Mouse (Mus musculus) adrenal gland (tissue): ENCODE data around the gene Zfp131.

Experiments used
- intact Hi-C: fragments of 180-260 bp; cut with DNase I; formaldehyde crosslinking; loops from one replicate; pipeline ENCODE4 v1.15.1; 2025

Zfp131 gene

DNA sequence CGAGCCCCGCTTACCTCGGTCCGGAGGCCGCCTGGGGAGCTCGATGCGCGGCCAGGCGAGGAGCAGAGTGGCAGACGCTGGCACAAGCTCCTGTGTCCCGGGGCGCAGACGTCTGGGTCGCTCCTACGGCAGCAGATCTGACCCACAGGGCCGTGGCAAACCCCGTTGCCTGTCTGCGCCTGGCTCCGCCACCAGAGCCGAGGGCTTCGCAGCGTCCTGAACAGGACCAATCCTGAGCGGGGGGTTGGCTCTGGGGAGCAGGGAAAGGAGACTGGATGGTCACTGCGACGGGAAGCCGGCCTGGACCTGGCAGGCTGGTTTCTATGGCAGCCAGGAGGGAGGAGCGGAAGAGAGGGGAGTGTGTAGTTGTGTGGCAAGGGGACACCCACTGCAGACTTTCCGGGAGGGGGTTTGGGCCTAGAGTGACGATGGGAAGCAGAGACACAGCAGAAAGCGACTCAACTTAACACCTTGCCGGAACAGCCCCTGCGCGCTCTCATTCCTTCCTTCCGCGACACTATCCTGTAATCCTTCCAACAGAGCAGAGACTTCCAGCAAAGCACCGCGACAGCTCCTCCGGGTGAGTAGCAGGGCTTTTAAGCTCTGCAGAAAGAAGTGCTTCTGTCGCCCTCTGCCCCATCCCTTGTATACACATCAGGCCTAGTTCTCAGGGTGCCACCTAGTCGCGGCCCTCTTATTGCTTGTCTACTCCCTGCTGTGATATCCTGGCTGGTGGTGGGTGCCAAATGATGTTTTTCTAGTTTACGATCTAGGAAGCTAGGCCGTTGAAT, 34.8 kb downstream of the Zfp131 start, which contains the start of gene Nim1k:
TSS of gene Nim1k (minus strand) at position 202 of the 791 bp plus-strand sequence.
- intact Hi-C loops: no loop called here

DNA sequence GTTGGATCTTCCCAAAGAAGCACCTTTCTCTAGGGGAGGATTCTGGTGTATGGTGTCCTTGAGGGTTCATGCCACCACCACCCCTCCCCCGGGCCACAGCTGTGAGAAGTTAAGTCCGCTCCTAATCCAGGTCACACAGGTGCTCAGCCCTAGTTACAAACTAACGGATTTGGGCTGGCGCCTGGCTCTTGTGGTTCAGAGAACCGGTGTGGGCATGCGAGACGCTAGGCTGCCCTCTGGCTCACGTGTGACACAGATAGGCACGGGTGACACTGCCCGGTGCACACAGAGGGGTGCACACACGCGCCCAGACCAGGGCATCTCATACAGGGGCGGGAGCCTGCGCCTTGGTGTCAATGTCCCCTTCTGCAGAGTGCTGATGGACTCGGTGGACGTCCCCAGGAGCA, 35.5 kb downstream of the Zfp131 start:
- intact Hi-C loops: no loop called here

DNA sequence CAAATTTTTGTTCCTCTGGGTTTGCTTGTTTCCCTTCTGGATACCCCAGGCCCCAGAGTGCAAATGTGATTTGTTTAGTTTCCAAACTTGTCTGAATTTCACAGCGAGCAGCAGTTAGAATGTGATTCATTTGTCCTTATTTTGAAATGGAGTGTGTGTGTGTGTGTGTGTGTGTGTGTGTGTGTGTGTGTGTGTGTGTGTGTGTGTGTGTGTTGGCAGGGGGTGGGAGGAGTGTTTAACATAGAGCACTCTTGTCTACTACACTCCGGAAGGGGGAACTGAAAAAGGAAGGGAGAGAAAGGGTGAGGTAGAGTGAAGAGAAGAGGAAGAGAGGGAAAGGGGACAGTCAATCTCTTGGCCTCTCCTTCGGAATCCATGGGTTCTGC, 36.1 kb downstream of the Zfp131 start:
- intact Hi-C loops: no loop called here

DNA sequence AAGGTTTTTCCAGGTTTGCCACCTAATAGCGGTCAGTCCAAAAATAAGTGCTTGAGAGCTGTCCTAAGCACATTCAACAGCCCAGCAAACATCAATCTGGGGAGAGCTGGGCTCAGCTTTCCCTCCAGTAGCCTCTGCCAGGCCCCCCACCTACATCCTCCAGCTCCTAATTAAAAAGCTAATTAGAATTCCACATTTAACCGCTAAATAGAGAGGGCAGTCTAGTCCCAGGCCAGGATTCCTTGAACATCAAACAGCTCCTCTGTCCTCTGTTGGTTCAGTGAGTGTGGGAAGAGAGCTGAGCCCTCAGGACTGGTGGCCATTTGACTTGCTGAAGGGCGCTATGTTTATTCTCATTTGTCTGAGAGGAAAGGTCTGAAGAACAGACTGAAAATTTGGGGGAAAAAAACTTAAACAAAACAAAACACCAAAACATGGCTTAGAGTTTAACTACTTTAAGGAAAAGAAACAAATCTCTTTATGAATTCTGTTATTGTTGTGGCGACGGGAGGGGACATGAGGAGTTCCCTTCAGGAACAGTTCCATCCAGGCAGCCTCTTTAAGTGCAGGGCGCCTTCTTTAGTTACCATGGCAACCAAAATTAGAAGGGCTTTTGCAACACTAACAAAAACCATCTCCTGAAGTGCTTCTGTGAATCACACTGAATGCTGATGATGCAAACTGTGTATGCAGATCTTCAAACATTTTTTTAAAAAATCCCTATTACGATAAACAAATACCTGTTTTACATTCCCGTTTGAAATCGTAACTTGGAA, 36.6 kb downstream of the Zfp131 start:
- intact Hi-C loops: no loop called here

DNA sequence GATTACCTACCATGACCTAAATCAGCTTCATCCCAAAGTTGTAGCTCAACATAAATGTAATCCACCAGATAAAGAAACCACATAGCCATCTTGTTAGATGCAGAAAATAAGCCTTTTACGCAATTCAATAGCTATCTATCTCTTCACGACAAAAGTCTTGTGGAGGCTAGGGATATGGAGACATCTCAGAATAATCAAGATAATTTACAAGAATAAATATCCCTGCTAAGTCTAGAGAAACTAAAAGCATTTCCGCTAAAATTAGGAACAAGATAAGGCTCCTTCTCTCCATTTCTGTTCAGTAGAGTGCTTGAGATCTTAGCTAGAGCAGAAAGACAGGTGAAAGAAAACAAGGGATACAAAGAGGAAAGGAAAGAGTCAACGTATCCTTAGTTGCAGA, 43.8 kb downstream of the Zfp131 start:
- intact Hi-C loops: no loop called here

DNA sequence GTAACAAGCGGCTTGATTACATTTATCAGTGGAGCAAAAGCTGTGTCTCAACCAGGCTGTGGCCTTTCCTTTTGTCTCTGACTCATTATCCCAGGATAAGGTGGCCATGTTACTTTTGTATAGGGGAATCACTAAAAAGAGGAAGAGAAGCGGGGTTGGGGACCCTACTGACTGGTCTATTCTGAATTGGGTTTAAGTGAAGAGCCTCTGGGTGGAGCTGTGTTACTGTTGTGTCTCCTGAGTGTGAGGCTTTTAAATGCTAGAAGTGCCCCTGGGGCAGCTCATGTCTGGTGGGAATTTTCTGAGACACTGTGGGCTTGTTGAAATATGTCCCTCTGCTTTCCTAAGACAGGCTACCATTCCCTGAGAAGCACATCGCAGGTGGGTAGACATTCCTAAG, 47.2 kb downstream of the Zfp131 start:
- intact Hi-C loops: no loop called here

DNA sequence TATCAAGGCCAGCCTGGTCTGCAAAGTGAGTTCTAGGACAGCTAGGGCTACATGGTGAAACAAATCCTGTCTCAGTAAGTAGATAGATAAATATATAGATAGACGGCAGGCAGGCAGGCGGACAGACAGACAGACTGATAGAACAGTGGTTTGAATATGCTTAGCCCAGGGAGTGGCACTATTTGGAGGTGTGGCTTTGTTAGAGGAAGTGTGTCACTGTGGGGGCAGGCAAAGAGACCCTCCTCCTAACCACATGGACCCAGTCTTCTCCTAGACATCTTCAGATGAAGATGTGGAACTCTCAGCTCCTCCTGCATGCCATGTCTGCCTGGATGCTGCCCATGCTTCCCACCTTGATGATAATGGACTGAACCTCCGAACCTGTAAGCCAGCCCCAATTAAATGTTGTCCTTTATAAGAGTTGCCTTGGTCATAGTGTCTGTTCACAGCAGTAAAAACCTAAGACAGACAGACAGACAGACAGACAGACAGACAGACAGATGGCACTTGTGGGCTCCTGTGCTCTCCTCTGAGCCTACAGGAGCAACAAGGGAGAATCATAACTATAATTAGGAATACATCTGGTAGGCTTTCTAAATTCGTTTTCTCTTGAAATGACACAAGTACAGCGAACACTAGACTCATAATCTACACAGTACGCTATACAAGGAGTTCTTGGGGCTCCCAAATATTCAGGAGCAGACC, 47.8 kb downstream of the Zfp131 start:
- intact Hi-C loops: no loop called here

DNA sequence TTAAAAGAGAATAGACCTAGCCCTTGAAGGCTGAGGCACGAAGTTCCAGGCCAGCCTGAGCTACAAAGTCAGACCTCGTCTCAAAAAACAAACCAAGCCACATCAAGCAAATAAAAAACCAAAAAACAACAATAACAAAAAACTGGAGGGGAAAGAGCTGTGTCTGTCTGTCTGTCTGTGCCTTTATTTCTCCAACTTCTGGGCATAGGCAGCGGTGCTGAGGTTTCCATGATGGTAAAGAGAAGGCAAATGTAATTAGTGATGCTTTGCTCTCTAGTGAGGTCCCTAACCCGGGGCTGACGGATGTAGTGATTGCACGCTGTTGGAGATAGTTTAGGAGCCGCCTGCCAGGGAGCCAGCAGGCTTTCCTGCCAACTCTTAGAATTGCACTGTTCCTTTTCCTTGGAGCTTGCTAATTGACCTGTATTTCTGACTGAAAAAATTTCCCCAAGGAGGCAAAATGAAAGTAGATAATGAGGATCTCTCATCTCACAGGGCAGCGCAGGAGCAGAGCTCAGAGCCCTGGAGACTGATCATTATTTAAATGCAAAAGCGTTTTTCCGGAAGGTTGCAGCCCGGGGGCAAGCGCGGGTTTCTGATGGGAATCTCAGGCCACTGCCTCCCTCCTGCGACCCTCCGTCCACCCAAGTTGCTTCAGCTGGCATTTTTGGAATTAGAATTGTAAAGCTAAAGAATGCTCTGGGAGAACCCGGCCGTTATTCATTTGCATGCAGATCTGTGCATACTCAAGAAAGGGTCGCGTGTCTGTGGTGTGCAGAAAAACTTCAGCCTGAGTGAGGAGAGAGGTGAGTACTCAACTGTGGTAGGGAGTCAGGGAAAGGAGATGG, 49.1 kb downstream of the Zfp131 start:
- intact Hi-C loops: no loop called here

DNA sequence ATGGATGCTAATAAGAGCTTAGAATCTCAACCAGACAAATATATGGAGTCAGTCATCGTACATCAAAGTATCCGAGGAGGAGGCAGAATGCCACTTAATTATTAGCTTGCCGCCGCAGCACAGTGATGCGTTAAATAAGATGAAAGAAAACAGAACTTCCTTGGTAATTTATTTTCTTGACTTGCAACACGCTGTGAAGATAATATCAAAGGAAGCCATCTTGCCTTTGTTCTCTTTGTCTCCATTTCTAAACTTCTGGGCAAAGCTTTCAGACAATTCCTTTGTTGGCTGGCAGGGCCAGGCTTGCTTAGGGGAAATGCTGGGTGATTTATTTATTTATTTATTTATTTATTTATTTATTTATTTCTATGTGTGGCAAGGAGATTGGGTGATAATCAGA, 59.2 kb downstream of the Zfp131 start:
- intact Hi-C loops: no loop called here

DNA sequence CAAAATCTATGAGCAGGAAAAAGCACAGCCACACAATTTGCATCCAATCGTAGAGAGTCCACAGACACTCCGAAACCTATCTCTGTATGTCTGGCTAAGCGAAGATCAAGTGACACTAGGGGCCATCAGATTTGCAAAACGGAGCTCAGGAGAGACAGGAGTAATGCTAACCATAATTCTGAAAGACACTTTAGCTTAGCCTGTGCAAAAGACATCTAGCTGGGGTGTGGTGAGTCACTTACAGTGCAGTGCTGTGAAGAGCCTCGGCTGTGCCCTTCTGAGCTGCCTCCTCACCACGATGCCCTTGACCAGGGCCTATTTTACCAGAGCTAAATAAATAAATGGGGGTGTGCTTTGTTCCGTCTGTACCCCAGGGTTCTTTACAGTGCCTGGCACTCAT, 61.3 kb downstream of the Zfp131 start:
- intact Hi-C loops: no loop called here

DNA sequence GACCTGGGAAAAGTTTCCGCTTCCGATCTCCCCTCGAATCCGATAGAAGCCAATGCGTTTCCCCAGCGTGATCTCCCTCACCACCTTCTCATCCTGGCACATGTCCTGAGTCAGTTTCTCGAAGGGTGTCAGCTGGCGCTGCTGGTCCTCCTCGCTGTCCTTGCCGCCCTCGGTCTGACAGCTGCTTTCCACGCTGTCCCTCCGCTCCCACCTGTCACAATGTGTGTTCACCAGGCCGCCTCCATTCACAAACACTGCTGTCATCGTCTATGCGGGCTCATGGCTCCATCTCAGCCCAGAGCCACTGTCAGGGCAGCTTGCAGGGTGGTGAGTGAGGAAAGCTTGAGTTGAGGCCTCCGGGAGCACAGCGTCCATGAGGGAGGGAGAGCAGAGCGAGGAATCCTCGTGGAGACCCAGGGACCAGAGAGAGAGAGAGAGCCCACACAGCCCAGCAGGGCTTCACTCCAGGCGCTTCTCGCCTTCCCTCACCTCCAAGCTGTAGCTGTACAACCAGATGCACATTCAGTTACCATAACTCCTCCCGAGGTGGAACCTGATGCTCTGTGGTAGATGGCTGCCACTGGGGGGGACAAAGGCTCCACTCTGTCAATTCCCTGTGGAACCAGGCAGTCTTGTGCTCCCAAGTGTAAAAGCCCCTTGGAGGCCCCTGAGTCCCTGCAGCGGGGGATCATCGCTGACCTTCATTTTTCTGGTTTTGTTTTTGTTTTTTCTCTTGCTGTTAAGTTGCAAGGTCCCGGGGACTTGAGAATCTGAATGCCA, 62.9 kb downstream of the Zfp131 start:
- intact Hi-C loops: no loop called here

DNA sequence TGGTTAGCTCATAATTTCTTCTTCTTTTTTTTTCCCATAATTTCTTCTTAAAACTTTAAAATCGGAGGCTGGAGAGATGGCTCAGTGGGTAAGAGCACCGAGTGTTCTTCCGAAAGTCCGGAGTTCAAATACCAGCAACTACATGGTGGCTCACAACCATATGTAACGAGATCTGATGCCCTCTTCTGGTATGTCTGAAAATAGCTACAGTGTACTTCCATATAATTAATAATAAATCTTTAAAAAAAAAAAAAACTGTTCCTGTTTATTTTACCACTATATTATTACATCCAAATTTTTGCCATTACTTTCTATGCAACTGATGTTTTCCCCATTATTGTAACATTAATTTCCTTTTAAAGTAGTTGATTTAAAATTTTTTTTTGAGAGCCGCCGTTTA, 66.1 kb downstream of the Zfp131 start:
- intact Hi-C loops: no loop called here

DNA sequence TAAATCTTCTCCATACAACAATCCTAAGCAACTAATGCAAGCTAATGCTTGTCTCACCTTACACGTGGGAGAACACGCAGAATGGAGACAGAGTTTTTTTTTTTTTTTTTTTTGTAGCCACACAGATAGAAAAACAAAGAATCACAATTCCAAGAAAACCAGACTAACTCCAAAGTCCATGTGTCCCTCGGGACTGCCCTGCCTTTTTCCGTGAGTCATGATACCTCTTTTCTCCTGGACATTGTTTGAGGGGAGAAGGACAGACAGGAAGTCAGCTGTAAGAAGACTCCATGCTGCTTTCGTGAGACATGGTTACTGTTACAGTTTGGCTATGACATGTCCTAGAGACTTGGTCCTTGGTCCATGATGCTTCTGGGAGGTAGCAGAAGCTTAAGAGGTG, 67.3 kb downstream of the Zfp131 start:
- intact Hi-C loops: no loop called here

DNA sequence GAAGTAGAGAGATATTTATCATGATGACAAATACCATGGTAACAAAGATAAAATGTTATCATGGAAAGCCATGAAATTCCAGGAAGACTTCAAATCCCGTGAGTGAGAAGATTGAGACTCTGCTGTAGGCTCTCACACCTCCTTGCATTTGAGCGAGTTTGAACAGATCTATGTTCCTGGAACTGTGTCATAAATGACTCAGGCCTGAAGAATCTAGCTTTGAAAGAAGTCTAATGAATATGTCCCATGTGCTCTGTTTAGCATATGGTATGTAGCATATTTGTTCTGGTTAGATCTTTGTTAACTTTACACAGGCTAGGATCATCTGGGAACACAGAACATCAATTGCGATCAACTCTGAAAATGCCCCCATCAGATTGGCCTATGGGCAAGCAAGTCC, 68.2 kb downstream of the Zfp131 start:
- intact Hi-C loops: no loop called here

DNA sequence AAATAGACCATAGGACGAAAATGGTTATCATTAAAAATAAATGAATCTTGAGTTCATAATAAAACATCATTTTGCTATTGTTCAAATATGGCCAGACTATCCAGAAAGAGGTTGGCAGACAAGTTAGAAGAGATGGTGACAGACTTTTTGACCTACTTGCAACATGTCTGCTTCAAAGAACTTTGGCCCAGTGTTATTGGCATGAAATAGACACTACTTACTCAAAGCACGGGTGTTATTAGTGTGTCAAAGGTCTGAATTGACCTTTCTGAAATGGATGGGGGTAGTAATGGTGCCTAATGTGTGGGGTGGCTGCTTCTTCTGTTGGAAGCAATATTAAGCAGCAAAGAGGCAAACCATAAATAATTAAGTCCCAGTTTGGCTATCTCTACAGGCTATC, 74.6 kb downstream of the Zfp131 start:
- intact Hi-C loops: no loop called here
